Mouse (Mus musculus) adrenal gland, adult (tissue): ENCODE results near the gene Olfr1130.
"Not testable (repeated sequence)": the region's sequence is repeated elsewhere in the genome, so short reads cannot be mapped to it uniquely, and the experiment has no call there.

Source experiments
- DNase-seq, 2 experiments: peaks; one replicate each; pipeline ENCODE4 v3.0.0; 2022 to 2023; ENCODE audit warnings: low spot score in 1 of 2; ENCODE audit not compliant: inconsistent age in 2 of 2

The Olfr1130 gene

GRCm38 (mm10) chr2:87605912-87606311 lies at the start of gene Olfr1130:
Olfr1130 (plus strand) TSS chr2:87606212.
- DNase-seq, result not testable (repeated sequence)

DNA sequence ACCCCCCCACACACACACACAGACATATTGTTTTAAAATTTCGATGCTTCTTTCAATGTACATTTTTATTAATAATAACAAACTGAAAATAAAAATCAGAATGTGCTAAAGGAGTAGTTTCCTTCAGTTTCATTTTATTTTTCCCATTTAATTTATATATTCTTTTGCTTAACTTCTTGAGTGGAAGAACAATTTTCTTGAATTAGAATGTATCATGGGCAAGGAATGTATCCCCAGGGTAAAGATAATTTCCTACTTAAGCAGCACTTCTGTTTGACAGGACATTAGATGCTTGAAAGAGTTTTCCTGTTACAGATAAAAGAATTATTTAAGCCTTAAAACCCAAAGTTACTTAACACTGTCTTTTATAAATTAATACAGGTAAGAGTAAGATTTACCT lies 32.4 kb upstream of the Olfr1130 start, which contains the start of gene Olfr1129:
Olfr1129 (plus strand) TSS at position 301 of the 400 bp plus-strand sequence.
- not testable (repeated sequence) for DNase-seq

DNA sequence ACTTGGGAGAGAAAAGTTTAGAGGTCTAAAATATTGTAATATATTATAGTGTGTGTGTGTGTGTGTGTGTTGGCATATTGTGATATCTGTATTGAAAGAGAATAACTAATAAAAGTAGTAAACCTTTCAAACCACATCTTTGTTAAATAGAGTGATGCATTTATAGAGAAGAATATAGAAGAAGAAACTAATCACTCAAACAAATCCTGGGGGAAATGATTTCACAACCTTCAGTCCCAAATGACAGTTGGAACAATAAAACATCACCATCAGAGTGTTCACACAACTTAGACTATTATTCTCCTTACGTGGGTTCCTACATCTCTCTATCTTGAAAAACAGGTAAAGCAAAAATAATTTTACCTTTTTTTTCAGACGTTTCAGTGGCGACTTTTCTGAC lies 20.8 kb downstream of the Olfr1130 start, which contains the start of gene Olfr1131:
Olfr1131 (plus strand) TSS at position 301 of the 400 bp plus-strand sequence.
- no peak for DNase-seq

- DNase-seq, result no peak
These were observed 31.4 kb downstream of the Olfr1130 start, which contains the start of gene Olfr1132 for GRCm38 (mm10) chr2:87637435-87637834. Olfr1132 (minus strand) TSS chr2:87637535.

DNA sequence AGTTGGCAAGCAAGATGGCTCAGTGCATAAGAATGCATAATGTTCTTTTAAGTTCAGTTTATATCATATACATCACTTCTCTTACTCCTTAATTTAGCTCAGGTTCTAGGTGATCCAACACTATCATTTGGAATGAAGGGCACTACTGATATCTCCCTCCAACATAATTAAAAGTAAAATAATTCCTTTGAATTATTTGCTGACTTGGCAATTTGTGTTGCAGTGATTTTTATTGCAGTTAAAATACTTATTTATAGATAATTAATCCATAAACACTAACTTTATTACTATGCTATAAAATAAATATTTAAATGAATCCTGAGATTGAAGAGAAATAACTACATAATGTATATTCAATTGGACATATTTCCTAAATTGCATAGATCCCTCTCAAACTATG lies 36.4 kb downstream of the Olfr1130 start:
- DNase-seq, result no peak

DNA sequence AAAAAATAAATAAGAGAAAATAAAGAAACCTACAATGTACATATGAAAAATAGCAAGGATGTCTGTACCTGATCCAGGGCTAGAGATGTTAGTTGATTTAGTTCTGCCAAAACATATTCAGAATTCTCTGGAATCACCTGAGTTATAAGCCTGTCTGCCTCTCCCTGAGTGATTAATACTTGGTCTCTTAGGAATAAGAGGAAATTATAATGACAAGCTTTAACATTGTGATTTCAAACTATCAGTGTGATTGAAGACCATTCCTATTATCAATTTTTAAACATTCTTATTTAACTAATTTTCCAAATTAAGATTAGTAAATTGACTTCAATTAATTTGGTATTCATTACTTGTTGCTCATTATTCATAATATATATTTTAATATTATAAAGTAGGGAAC lies 41.3 kb downstream of the Olfr1130 start, which contains the start of gene Olfr1133:
Olfr1133 (minus strand) TSS at position 101 of the 400 bp plus-strand sequence.
- DNase-seq, result no peak

GRCm38 (mm10) chr2:87658360-87658759 lies 52.3 kb downstream of the Olfr1130 start, which contains the start of gene Olfr1134:
Olfr1134 (minus strand) TSS chr2:87658460.
- no peak for DNase-seq
